Mouse (Mus musculus) liver, adult 2 months (tissue): ENCODE measurements around the gene Snx21.

ENCODE experiments used
- CTCF ChIP-seq: fragments of 200-500 bp; IDR thresholded peaks from 2 replicates; pipeline ENCODE4 v1.5.1; 2011; ENCODE audit warnings: low read depth, low read length, control low read depth
- POLR2A ChIP-seq: fragments of 200-500 bp; IDR thresholded peaks from 2 replicates; pipeline ENCODE4 v1.6.1; 2011; ENCODE audit warnings: low read length, control low read depth; ENCODE audit not compliant: insufficient read depth; ENCODE audit errors: extremely low read depth

DNA sequence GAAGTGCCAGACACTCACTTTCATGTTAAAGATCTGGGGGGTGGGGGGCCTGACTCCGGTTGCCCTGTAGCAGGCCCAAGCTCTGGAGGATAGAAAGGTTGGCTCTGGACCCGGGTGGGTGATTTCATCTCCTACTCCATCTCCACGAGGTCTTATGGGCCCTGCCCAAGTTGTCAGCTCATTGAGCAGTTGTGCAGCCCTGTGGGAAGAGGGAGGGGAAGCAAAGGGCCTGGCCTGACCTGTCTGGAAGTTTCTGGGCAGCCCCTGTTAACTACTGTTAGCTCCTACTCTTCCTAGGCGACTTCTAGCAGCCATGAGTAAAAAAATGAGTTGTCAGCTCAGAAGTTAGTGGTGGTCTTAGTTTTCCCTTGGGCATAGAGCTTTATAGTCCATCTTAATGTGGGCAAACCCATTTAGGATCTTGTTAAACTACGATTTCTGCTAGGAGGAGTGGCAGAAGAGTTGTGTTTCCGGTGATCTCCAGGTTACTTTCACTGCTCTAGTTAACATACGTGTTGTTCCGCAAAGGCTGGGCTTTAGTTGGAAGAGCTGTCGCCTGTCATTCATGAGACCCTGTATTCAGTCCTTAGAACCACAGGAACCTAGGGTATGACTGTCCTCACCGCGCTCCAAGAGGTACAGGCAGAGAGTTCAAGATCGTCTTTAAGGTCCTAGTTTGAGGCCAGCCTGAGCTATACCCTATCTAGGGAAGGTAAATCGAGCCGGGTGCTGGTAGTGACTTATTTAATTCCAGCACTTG lies 12.2 kb upstream of the Snx21 start:
- TF ChIP-seq POLR2A (no peak), CTCF (no peak)
